8 mouse cellular contexts compared by ENCODE assay signal in the genomic region with DNA sequence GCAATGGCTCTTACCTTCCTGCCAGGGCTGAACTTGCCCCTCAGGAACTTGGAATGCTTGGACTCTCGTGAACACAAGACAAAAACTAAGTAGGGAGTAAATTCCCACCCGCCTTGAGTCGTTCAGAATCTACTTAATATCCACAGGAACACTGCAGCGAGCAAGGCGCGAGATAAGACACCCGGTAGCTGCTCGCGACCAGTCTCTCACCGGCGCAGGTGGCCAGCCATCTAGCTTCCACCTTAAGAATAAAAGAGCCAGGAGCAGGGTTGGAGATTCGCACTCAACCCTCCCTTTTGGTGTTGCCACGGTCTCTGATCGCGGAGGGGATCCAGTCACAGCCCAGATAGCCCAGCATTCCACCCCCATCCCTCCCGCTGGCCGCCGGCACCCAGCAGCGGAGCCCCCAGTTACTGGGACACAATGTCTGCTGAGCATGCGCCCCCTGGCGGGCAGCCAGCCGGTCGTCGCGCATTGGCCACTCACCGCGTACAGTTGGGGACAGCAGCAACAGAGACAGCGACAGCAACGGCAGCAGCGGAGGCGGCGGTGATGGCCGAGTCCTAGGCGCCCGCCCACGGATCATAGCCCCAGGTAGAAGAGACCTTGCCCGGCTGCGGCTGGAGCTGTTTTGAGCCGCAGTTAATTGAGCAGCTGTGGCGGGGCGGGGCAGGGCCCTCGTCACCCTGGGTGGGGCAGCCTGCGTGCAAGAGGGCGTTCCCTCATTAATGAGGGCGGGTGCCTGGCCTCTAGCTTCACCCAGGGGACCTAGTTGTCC. TPM values are rescaled to one million over a fixed set of nuclear protein-coding genes. Genes with fewer than 3 reads are reported as not detected.
DNase-seq lines count a peak whose midpoint lies in the region; ATAC-seq and TF ChIP-seq lines count a peak whose summit lies in the region.

Cd55 (minus strand) TSS at position 661 of the 778 bp plus-strand sequence.

- peak; percentile 93 for ATAC-seq in common myeloid progenitor, adult 5-6 weeks (replicated peaks; ENCODE audit: low read depth, poor library complexity, severe bottlenecking)
- peak; percentile 95 for ATAC-seq in hindbrain, postnatal 0 days

- no peaks in the 10 kb centered on the region for H3K36me3 ChIP-seq in hindbrain, postnatal 0 days (ENCODE audit: insufficient read depth, low read length)
- H3K36me3 ChIP-seq in megakaryocyte, embryonic 14.5 days (replicated peaks; ENCODE audit: low read length): peaks cover 20% of the 10 kb centered on the region

- H3K9me3 ChIP-seq in hindbrain, postnatal 0 days (ENCODE audit: low read length): no peaks in the 10 kb centered on the region
- H3K9me3 ChIP-seq in megakaryocyte, embryonic 14.5 days: no peaks in the 10 kb centered on the region

- DNase-seq in ZHBTc4 (ENCODE audit: low read depth, low spot score): peak; percentile 95
- peak; percentile 92 for DNase-seq in gastrocnemius, adult 2 months
- DNase-seq in hindbrain, postnatal 0 days (ENCODE audit: low spot score): peak; percentile 92
- peak; percentile 83 to 89 for DNase-seq in left cerebral cortex, adult 2 months (ENCODE audit: extremely low spot score in 1 of 2, low spot score in 2 of 2)
- DNase-seq in right cerebral cortex, postnatal 10 days (ENCODE audit: low spot score in 2 of 2): peak; percentile 93
- peak; percentile 84 for DNase-seq in urinary bladder, postnatal 25 days (ENCODE audit: low spot score)

- H3K9ac ChIP-seq in hindbrain, postnatal 0 days (replicated peaks; ENCODE audit: low read length): peak within 1 kb of the TSS; percentile 72

- under 1% methylated on average over 44 of the region's 45 CpGs for WGBS in hindbrain, postnatal 0 days

- H3K4me3 ChIP-seq in gastrocnemius, adult 2 months: peak within 1 kb of the TSS; percentile 72
- peak within 1 kb of the TSS; percentile 60 for H3K4me3 ChIP-seq in hindbrain, postnatal 0 days (ENCODE audit: low read length)
- peak within 1 kb of the TSS; percentile 64 for H3K4me3 ChIP-seq in left cerebral cortex, adult 2 months
- H3K4me3 ChIP-seq in megakaryocyte, embryonic 14.5 days (replicated peaks): peak within 1 kb of the TSS; percentile 98

- intact Hi-C loops in gastrocnemius, adult 2 months (cut with DNase I): loop anchor here (5.0 kb wide), 2 partner anchors 50 to 170 kb away; no protein-coding TSS in a partner anchor
- intact Hi-C loops in left cerebral cortex, adult 2 months (cut with DNase I): no loop called here

- TF ChIP-seq CTCF in gastrocnemius, adult 2 months (IDR thresholded peaks at IDR 0.05): peak; percentile 75
- peak; percentile 94 for TF ChIP-seq CTCF in hindbrain, postnatal 0 days (IDR thresholded peaks at IDR 0.05; ENCODE audit: low read depth)
- peak; percentile 72 for TF ChIP-seq CTCF in left cerebral cortex, adult 2 months (IDR thresholded peaks at IDR 0.05)

- H3K27ac ChIP-seq in gastrocnemius, adult 2 months: peak within 1 kb of the TSS; percentile 95
- peak within 1 kb of the TSS; percentile 80 for H3K27ac ChIP-seq in hindbrain, postnatal 0 days
- peak within 1 kb of the TSS; percentile 77 for H3K27ac ChIP-seq in left cerebral cortex, adult 2 months

- no peaks in the 10 kb centered on the region for H3K4me1 ChIP-seq in hindbrain, postnatal 0 days (ENCODE audit: insufficient read depth, low read length)
- peaks cover 45% of the 10 kb centered on the region for H3K4me1 ChIP-seq in megakaryocyte, embryonic 14.5 days

- no peaks in the 10 kb centered on the region for H3K27me3 ChIP-seq in hindbrain, postnatal 0 days (ENCODE audit: insufficient read depth, low read length)
- H3K27me3 ChIP-seq in megakaryocyte, embryonic 14.5 days (replicated peaks): no peaks in the 10 kb centered on the region

- H3K4me2 ChIP-seq in hindbrain, postnatal 0 days (ENCODE audit: low read depth, low read length): peak within 1 kb of the TSS; percentile 74

RNA-seq across cellular contexts. Expression of gene Cd55, which starts in this region (rescaled TPM):
- 21.2 and 32.4 TPM in 2 replicates for total RNA-seq in common myeloid progenitor, adult 5-6 weeks (2017)
- 10 to 100 TPM; 47.7 to 77.9 TPM for total RNA-seq in gastrocnemius, adult 2 months (2021)
- total RNA-seq in hindbrain, postnatal 0 days (2014; rRNA removed): 10.0 and 11.5 TPM in 2 replicates
- 13.5 and 13.7 TPM in 2 replicates for polyA plus RNA-seq in hindbrain, postnatal 0 days (2015; fragmentation: Nextera tagmentation; extraction: Ambion mirVana)
- 1 to 10 TPM; 6.4 to 7.1 TPM for total RNA-seq in left cerebral cortex, adult 2 months (2021)
- 7.2 and 24.3 TPM in 2 replicates for polyA plus RNA-seq in megakaryocyte, embryonic 14.5 days (2012; ENCODE audit: insufficient read depth, low replicate concordance)

Comparison
In these comparisons a context has a peak if more than half of its experiments do, and no peak if none do; other contexts are left out.
1. Peak in every context shown above with its lines: DNase-seq, ATAC-seq, H3K4me3 ChIP-seq and H3K27ac ChIP-seq.